Mouse (Mus musculus) urinary bladder, postnatal 10 days (tissue): ENCODE data around the gene Tmem217.

Source experiments
- DNase-seq: peaks from one replicate; pipeline ENCODE4 v3.0.0; 2022; ENCODE audit warnings: low spot score

Gene Tmem217

GRCm38 (mm10) chr17:29552162-29552732, at the start of gene Tmem217:
Gene Tmem217, minus strand, starts transcription at chr17:29552385.
- DNase-seq, result no peak

GRCm38 (mm10) chr17:29601391-29601790, 49.2 kb upstream of the Tmem217 start:
- DNase-seq, result no peak

GRCm38 (mm10) chr17:29599537-29599936, 47.4 kb upstream of the Tmem217 start:
- no peak for DNase-seq

GRCm38 (mm10) chr17:29599051-29599450, 46.9 kb upstream of the Tmem217 start:
- no peak for DNase-seq

GRCm38 (mm10) chr17:29596771-29597132, 44.6 kb upstream of the Tmem217 start:
- no peak for DNase-seq

GRCm38 (mm10) chr17:29595891-29596770, 43.9 kb upstream of the Tmem217 start:
- no peak for DNase-seq

- DNase-seq, result no peak
Observed at GRCm38 (mm10) chr17:29589221-29589898, 37.2 kb upstream of the Tmem217 start.

- DNase-seq, result no peak
Observed at GRCm38 (mm10) chr17:29586921-29587320, 34.7 kb upstream of the Tmem217 start.

- DNase-seq, result no peak
Observed at GRCm38 (mm10) chr17:29585446-29585845, 33.3 kb upstream of the Tmem217 start.

GRCm38 (mm10) chr17:29584737-29585136, 32.6 kb upstream of the Tmem217 start:
- DNase-seq, result no peak

- no peak for DNase-seq
Observed at GRCm38 (mm10) chr17:29584306-29584705, 32.1 kb upstream of the Tmem217 start.

- DNase-seq, result no peak
Observed at GRCm38 (mm10) chr17:29583569-29583968, 31.4 kb upstream of the Tmem217 start.

GRCm38 (mm10) chr17:29579579-29580126, 27.5 kb upstream of the Tmem217 start:
- no peak for DNase-seq

GRCm38 (mm10) chr17:29569831-29570230, 17.6 kb upstream of the Tmem217 start:
- DNase-seq, result no peak

- DNase-seq, result no peak
Observed at GRCm38 (mm10) chr17:29568435-29568834, 16.2 kb upstream of the Tmem217 start.

GRCm38 (mm10) chr17:29565521-29565920, 13.3 kb upstream of the Tmem217 start:
- no peak for DNase-seq

- DNase-seq, result no peak
Observed at GRCm38 (mm10) chr17:29558476-29558875, 6.3 kb upstream of the Tmem217 start.

GRCm38 (mm10) chr17:29556893-29557292, 4.7 kb upstream of the Tmem217 start:
- no peak for DNase-seq

- DNase-seq, result no peak
Observed at GRCm38 (mm10) chr17:29556456-29556855, 4.3 kb upstream of the Tmem217 start.

- DNase-seq, result no peak
Observed at GRCm38 (mm10) chr17:29554176-29554575, 2.0 kb upstream of the Tmem217 start.

GRCm38 (mm10) chr17:29551019-29551418, 1.2 kb downstream of the Tmem217 start:
- DNase-seq, result no peak

GRCm38 (mm10) chr17:29549543-29550428, 2.4 kb downstream of the Tmem217 start, which contains the start of the genes Gm17657 and Tbc1d22b:
Gene Gm17657, minus strand, starts transcription at chr17:29549638.
Gene Tbc1d22b, plus strand, starts transcription at chr17:29549785.
- DNase-seq, result peak; percentile 79
